Mouse (Mus musculus) CH12.LX (cell line): ENCODE data around the gene Hdac9. TPM values are rescaled to one million over a fixed set of nuclear protein-coding genes. Genes with fewer than 3 reads are reported as not detected.
A peak's percentile ranks its signal among the peaks of the same experiment; 100 is the strongest.

ENCODE experiments used
- DNase-seq: peaks from one replicate; pipeline ENCODE4 v3.0.0-alpha.2; 2013; ENCODE audit errors: extremely low read depth
- H3K27ac ChIP-seq: 2 replicates; pipeline ENCODE4 v1.5.1; 2012; ENCODE audit warnings: low read depth, mild to moderate bottlenecking, control low read depth, moderate library complexity; ENCODE audit not compliant: insufficient read depth
- H3K27me3 ChIP-seq: replicated peaks from 2 replicates; pipeline ENCODE3; 2012; ENCODE audit warnings: inconsistent platforms
- H3K36me3 ChIP-seq, 2 experiments: replicated peaks in 1 of 2; 2 replicates each; pipeline versions ENCODE3 to v1.6.1; 2012; ENCODE audit warnings: inconsistent platforms in 1 of 2, low read length in 1 of 2, mild to moderate bottlenecking in 1 of 2, mixed read lengths in 1 of 2, moderate library complexity in 1 of 2; ENCODE audit not compliant: control insufficient read depth in 1 of 2, insufficient read depth in 1 of 2
- H3K4me1 ChIP-seq, 2 experiments: 2 replicates each; pipeline ENCODE4 v1.6.1; 2012; ENCODE audit warnings: inconsistent platforms in 1 of 2, moderate library complexity in 1 of 2; ENCODE audit not compliant: insufficient read depth in 2 of 2, control insufficient read depth in 1 of 2
- H3K4me2 ChIP-seq: 2 replicates; pipeline ENCODE4 v1.6.1; 2012; ENCODE audit warnings: low read depth, mild to moderate bottlenecking, control low read depth; ENCODE audit not compliant: poor library complexity, insufficient read depth, severe bottlenecking
- H3K4me3 ChIP-seq, 3 experiments: fragments of 150-350 bp in 1 of 3; sonication (generic) in 1 of 3; replicated peaks in 1 of 3; 2 replicates each; pipeline versions ENCODE3 to v1.5.1; 2011 to 2012; ENCODE audit warnings: low read depth in 2 of 3, low read length in 2 of 3, mild to moderate bottlenecking in 2 of 3, moderate library complexity in 2 of 3, control low read depth in 1 of 3, improper control_type of control experiment in 1 of 3, inconsistent platforms in 1 of 3, mixed read lengths in 1 of 3; ENCODE audit not compliant: poor library complexity in 1 of 3
- H3K79me2 ChIP-seq: replicated peaks from 2 replicates; pipeline ENCODE4 v1.6.1; 2012; ENCODE audit warnings: mild to moderate bottlenecking, moderate library complexity; ENCODE audit not compliant: control insufficient read depth, poor library complexity, insufficient read depth, severe bottlenecking; ENCODE audit errors: extremely low read depth
- H3K9ac ChIP-seq: 2 replicates; pipeline ENCODE4 v1.6.1; 2012; ENCODE audit warnings: low read depth, mild to moderate bottlenecking, control low read depth, moderate library complexity; ENCODE audit not compliant: insufficient read depth
- H3K9me3 ChIP-seq: replicated peaks from 2 replicates; pipeline ENCODE3; 2012; ENCODE audit warnings: low read length, inconsistent platforms, mixed read lengths
- BHLHE40 ChIP-seq: IDR thresholded peaks from 2 replicates; pipeline ENCODE4 v1.6.1; 2011; ENCODE audit warnings: mild to moderate bottlenecking, low read depth, low read length, improper control_type of control experiment
- CHD2 ChIP-seq: IDR thresholded peaks from 2 replicates; pipeline ENCODE4 v1.6.1; 2011; ENCODE audit warnings: low read length, improper control_type of control experiment
- E2F4 ChIP-seq: IDR thresholded peaks from 2 replicates; pipeline ENCODE4 v1.6.1; 2011; ENCODE audit warnings: low read depth, low read length, improper control_type of control experiment; ENCODE audit not compliant: insufficient replicate concordance
- EP300 ChIP-seq: IDR thresholded peaks from 2 replicates; pipeline ENCODE4 v1.6.1; 2011; ENCODE audit warnings: low read length, improper control_type of control experiment
- GABPA ChIP-seq: IDR thresholded peaks from 2 replicates; pipeline ENCODE4 v1.6.1; 2012; ENCODE audit warnings: low read depth, low read length, improper control_type of control experiment, inconsistent platforms; ENCODE audit not compliant: insufficient replicate concordance
- KAT2A ChIP-seq: IDR thresholded peaks from 2 replicates; pipeline ENCODE4 v1.6.1; 2012; ENCODE audit warnings: low read length, improper control_type of control experiment, inconsistent platforms; ENCODE audit not compliant: insufficient replicate concordance
- MAFK ChIP-seq: IDR thresholded peaks from 2 replicates; pipeline ENCODE4 v1.6.1; 2011; ENCODE audit warnings: low read length, improper control_type of control experiment; ENCODE audit not compliant: insufficient replicate concordance
- MEF2A ChIP-seq: IDR thresholded peaks from 2 replicates; pipeline ENCODE4 v1.6.1; 2014; ENCODE audit warnings: low read depth, mild to moderate bottlenecking, inconsistent platforms, low read length, improper control_type of control experiment, borderline replicate concordance
- MYC ChIP-seq: IDR thresholded peaks from 2 replicates; pipeline ENCODE4 v1.6.1; 2011; ENCODE audit warnings: low read depth, mild to moderate bottlenecking, improper control_type of control experiment, low read length
- NELFE ChIP-seq: IDR thresholded peaks from 2 replicates; pipeline ENCODE4 v1.6.1; 2011; ENCODE audit warnings: low read depth, low read length, improper control_type of control experiment
- NRF1 ChIP-seq: IDR thresholded peaks from 2 replicates; pipeline ENCODE4 v1.6.1; 2014; ENCODE audit warnings: low read depth, mild to moderate bottlenecking, inconsistent platforms, low read length, improper control_type of control experiment, moderate library complexity
- POLR2AphosphoS2 ChIP-seq: IDR thresholded peaks from 2 replicates; pipeline ENCODE4 v1.6.1; 2011; ENCODE audit warnings: low read depth, low read length, improper control_type of control experiment
- SIN3A ChIP-seq: IDR thresholded peaks from 2 replicates; pipeline ENCODE4 v1.6.1; 2012; ENCODE audit warnings: low read length, improper control_type of control experiment, inconsistent platforms
- SMC3 ChIP-seq: IDR thresholded peaks from 2 replicates; pipeline ENCODE4 v1.6.1; 2011; ENCODE audit warnings: low read depth, low read length, improper control_type of control experiment
- TBP ChIP-seq: conservative IDR thresholded peaks from 2 replicates; pipeline ENCODE4 v1.6.1; 2011; ENCODE audit warnings: low read depth, low read length, improper control_type of control experiment
- TCF12 ChIP-seq: IDR thresholded peaks from 2 replicates; pipeline ENCODE4 v1.6.1; 2014; ENCODE audit warnings: low read depth, mild to moderate bottlenecking, inconsistent platforms, low read length, improper control_type of control experiment
- ZC3H11A ChIP-seq: IDR thresholded peaks from 2 replicates; pipeline ENCODE4 v1.6.1; 2012; ENCODE audit warnings: low read depth, mild to moderate bottlenecking, inconsistent platforms, low read length, improper control_type of control experiment
- ZKSCAN1 ChIP-seq: IDR thresholded peaks from 2 replicates; pipeline ENCODE4 v1.6.1; 2012; ENCODE audit warnings: low read depth, inconsistent platforms, low read length, improper control_type of control experiment, borderline replicate concordance
- ZNF384 ChIP-seq: IDR thresholded peaks from 2 replicates; pipeline ENCODE4 v1.6.1; 2012; ENCODE audit warnings: low read depth, low read length, improper control_type of control experiment, inconsistent platforms
- dilution Hi-C: fragments of 300-500 bp; cut with MboI; formaldehyde crosslinking; loops from 2 replicates; pipeline ENCODE4 v1.14.3; 2020; ENCODE audit warnings: low sequenced_read_pairs; ENCODE audit not compliant: extremely low pct_unique_long_range_greater_than_20kb, extremely low pct_ligation_motif_present
- in situ Hi-C: fragments of 300-500 bp; cut with MboI; formaldehyde crosslinking; loops from 3 replicates; pipeline ENCODE4 v1.14.3; 2019; ENCODE audit warnings: low sequenced_read_pairs, low pct_ligation_motif_present, low pct_unique_long_range_greater_than_20kb, mixed read lengths
- polyA plus RNA-seq: library from polyadenylated mRNA; unstranded; fragments of >175 nt; gene quantifications from 2 replicates; pipeline ENCODE4 v1.2.1, GENCODE M21; 2012; ENCODE audit warnings: low read depth; ENCODE audit not compliant: insufficient read length
- total RNA-seq, 2 experiments: library from RNA; depleted of rRNA; stranded (reverse); fragments of 300-350 nt in 1 of 2; fragments of >200 nt in 1 of 2; gene quantifications; 2 replicates each; pipeline ENCODE4 v1.2.3; 2012 to 2014

Gene Hdac9
- total and polyA plus RNA-seq, 3 experiments, result 0.04 to 0.38 (median 0.17) TPM

DNA sequence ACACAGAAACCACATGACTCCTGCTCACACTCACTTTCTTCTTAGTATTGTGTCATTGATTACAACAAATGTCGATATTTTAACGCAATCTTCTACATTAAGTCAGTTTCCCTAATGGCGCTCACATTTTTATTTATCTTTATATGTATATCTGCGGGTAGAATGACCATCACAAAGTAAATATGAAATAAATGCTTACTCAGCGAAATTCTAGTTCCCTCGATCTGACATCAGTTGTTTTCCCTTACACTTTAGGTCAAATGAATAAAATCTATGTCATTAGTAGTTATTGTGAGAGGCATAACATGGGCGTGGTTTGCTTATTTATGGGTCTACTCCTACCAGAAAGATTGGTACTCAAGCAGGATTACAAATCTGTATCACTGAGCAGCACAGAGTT is 514.8 kb downstream of the Hdac9 start:
- TF ChIP-seq MYC (no peak), GABPA (no peak), E2F4 (no peak), ZC3H11A (no peak), NRF1 (no peak), KAT2A (no peak), MEF2A (no peak), MAFK (peak; percentile 99), EP300 (no peak)
- Histone ChIP-seq H3K36me3 (no peaks in the 10 kb centered on the region), H3K4me1 (no peaks in the 10 kb centered on the region), H3K27ac (no peak overlapping the region), H3K27me3 (no peaks in the 10 kb centered on the region), H3K4me3 (no peak overlapping the region), H3K9ac (no peak overlapping the region), H3K9me3 (no peaks in the 10 kb centered on the region), H3K79me2 (no peaks in the 10 kb centered on the region), H3K4me2 (no peak overlapping the region)
- in situ Hi-C loops, result no loop called here
- DNase-seq, result no peak
- dilution Hi-C loops, result no loop called here

DNA sequence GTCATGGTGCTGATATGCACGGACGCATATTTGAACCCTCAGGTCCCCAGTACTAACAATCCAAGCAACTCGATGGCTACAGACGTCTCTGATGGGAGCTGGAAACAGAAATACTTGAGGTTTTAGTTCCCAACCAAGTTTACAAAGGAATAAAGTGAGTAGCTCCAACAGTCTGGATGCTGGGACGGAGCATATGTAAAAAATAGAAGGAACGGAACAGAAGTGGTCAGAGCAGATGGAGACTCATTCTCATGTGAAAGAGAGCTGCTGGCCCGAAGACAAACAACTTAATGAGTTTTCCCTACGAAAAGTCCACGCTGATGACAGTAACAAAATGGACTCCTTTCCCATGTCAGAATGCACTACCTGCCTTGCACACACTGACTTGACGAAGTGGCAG is 518.3 kb downstream of the Hdac9 start:
- dilution Hi-C loops, result no loop called here
- no peaks in the 10 kb centered on the region for H3K27me3 ChIP-seq
- TF ChIP-seq KAT2A (no peak), NRF1 (no peak), SIN3A (no peak), BHLHE40 (no peak), CHD2 (no peak), SMC3 (no peak), POLR2AphosphoS2 (no peak), ZKSCAN1 (no peak), TCF12 (no peak), TBP (no peak), ZNF384 (no peak), MEF2A (no peak), NELFE (no peak)
- TF ChIP-seq, all 38 proteins: peak for 0

More for the DNA sequence above, 518.3 kb downstream of the Hdac9 start:
- Histone ChIP-seq H3K79me2 (no peaks in the 10 kb centered on the region), H3K4me2 (no peak overlapping the region), H3K27ac (no peak overlapping the region), H3K36me3 (no peaks in the 10 kb centered on the region), H3K9ac (no peak overlapping the region), H3K9me3 (no peaks in the 10 kb centered on the region), H3K4me3 (no peak overlapping the region), H3K4me1 (no peaks in the 10 kb centered on the region)
- no peak for DNase-seq
- in situ Hi-C loops, result no loop called here
